20 mouse cellular contexts compared by ENCODE assay signal in genomic region chr5:143124805-143125378, GRCm38 (mm10). TPM values are rescaled to one million over a fixed set of nuclear protein-coding genes. Genes with fewer than 3 reads are reported as not detected.
A peak's percentile ranks its signal among the peaks of the same experiment; 100 is the strongest.
DNase-seq lines count a peak whose midpoint lies in the region; ATAC-seq lines count a peak whose summit lies in the region.
"Had no signal": no experiment of that assay in that cellular context is flagged by ENCODE, and none has a peak within 500 bp of the region (broad histone marks: within the 10 kb centered on the region; RNA-seq: fewer than 3 reads in every experiment).

No protein-coding gene starts in this region.

- H3K36me3 ChIP-seq in hindbrain, embryonic 12.5 days: no peaks in the 10 kb centered on the region
- H3K36me3 ChIP-seq in hindbrain, embryonic 10.5 days: no peaks in the 10 kb centered on the region
- H3K36me3 ChIP-seq in midbrain, embryonic 16.5 days (ENCODE audit: control insufficient read depth, insufficient read depth, low read length): no peaks in the 10 kb centered on the region; the same call in 1 of the 2 replicates
- H3K36me3 ChIP-seq: embryonic facial prominence, embryonic 15.5 days; heart, embryonic 12.5 days; limb, embryonic 15.5 days had no signal

- intact Hi-C loops in heart, postnatal 14 days (cut with DNase I): no loop called here

- no peak overlapping the region for H3K4me2 ChIP-seq in hindbrain, embryonic 12.5 days (replicated peaks)
- H3K4me2 ChIP-seq in midbrain, embryonic 16.5 days (ENCODE audit: low read length): no peak overlapping the region
- H3K4me2 ChIP-seq: embryonic facial prominence, embryonic 15.5 days; heart, embryonic 12.5 days; limb, embryonic 15.5 days had no signal

- H3K9me3 ChIP-seq in hindbrain, embryonic 12.5 days (replicated peaks): peaks cover 8% of the 10 kb centered on the region; the same call in 1 of the 2 replicates
- peaks cover 5% of the 10 kb centered on the region for H3K9me3 ChIP-seq in hindbrain, embryonic 10.5 days
- 0 out of 2 replicates have a peak, but pooled peaks cover 8% of the 10 kb centered on the region for H3K9me3 ChIP-seq in midbrain, embryonic 16.5 days (replicated peaks; ENCODE audit: control insufficient read depth, low read length, poor library complexity, severe bottlenecking)
- H3K9me3 ChIP-seq: embryonic facial prominence, embryonic 15.5 days; limb, embryonic 15.5 days had no signal

- ATAC-seq in hindbrain, embryonic 12.5 days (ENCODE audit: low FRiP score): no peak
- no peak; the same call in 1 of the 2 replicates for ATAC-seq in midbrain, embryonic 16.5 days
- no peak for ATAC-seq in frontal cortex, adult (ENCODE audit: low TSS enrichment)
- ATAC-seq: liver, postnatal 0 days had no signal

- no peak for DNase-seq in hindbrain, embryonic 10.5 days (ENCODE audit: low spot score)
- DNase-seq in fat pad, adult 2 months (ENCODE audit: extremely low read depth, low read depth, low spot score): peak; percentile 55
- peak; percentile 57 for DNase-seq in gonadal fat pad, adult 2 months (ENCODE audit: low read depth)
- DNase-seq in heart, postnatal 14 days: no peak
- DNase-seq: adrenal gland, postnatal 25 days; gastrocnemius, postnatal 25 days; heart, postnatal 4 days; kidney, adult 11 months; kidney, postnatal 14 days; liver, postnatal 0 days; lung, postnatal 4 days had no signal

- peak overlapping the region; percentile 76; the same call in 1 of the 2 replicates for H3K27ac ChIP-seq in hindbrain, embryonic 12.5 days
- no peak overlapping the region for H3K27ac ChIP-seq in hindbrain, embryonic 10.5 days
- peak overlapping the region; percentile 85 for H3K27ac ChIP-seq in midbrain, embryonic 16.5 days (ENCODE audit: low read length)
- H3K27ac ChIP-seq: embryonic facial prominence, embryonic 15.5 days; limb, embryonic 15.5 days had no signal

- H3K4me1 ChIP-seq in hindbrain, embryonic 12.5 days: 0 out of 2 replicates have a peak, but pooled peaks cover 5% of the 10 kb centered on the region
- H3K4me1 ChIP-seq in hindbrain, embryonic 10.5 days (replicated peaks): peaks cover 14% of the 10 kb centered on the region
- H3K4me1 ChIP-seq in midbrain, embryonic 16.5 days (ENCODE audit: control insufficient read depth, insufficient read depth, low read length): peaks cover 9% of the 10 kb centered on the region
- H3K4me1 ChIP-seq: embryonic facial prominence, embryonic 15.5 days; heart, embryonic 12.5 days; limb, embryonic 15.5 days had no signal

- WGBS in hindbrain, embryonic 12.5 days: 74% methylated on average over 4 of the region's 4 CpGs
- WGBS in hindbrain, embryonic 10.5 days: 75% methylated on average over 4 of the region's 4 CpGs
- WGBS in midbrain, embryonic 16.5 days: 72% methylated on average over 4 of the region's 4 CpGs

- H3K27me3 ChIP-seq in hindbrain, embryonic 12.5 days: no peaks in the 10 kb centered on the region
- H3K27me3 ChIP-seq in hindbrain, embryonic 10.5 days (ENCODE audit: insufficient read depth, poor library complexity, severe bottlenecking): no peaks in the 10 kb centered on the region
- no peaks in the 10 kb centered on the region for H3K27me3 ChIP-seq in midbrain, embryonic 16.5 days (ENCODE audit: control insufficient read depth, insufficient read depth, low read depth, low read length)
- H3K27me3 ChIP-seq: embryonic facial prominence, embryonic 15.5 days; heart, embryonic 12.5 days; limb, embryonic 15.5 days had no signal

- H3K9ac ChIP-seq in hindbrain, embryonic 12.5 days: no peak overlapping the region
- H3K9ac ChIP-seq in midbrain, embryonic 16.5 days (ENCODE audit: low read depth, low read length): no peak overlapping the region
- H3K9ac ChIP-seq: embryonic facial prominence, embryonic 15.5 days; heart, embryonic 12.5 days; limb, embryonic 15.5 days; liver, postnatal 0 days had no signal

- no peak overlapping the region for H3K4me3 ChIP-seq in hindbrain, embryonic 12.5 days
- H3K4me3 ChIP-seq in hindbrain, embryonic 10.5 days: no peak overlapping the region
- H3K4me3 ChIP-seq in midbrain, embryonic 16.5 days (ENCODE audit: low read depth, low read length): no peak overlapping the region
- H3K4me3 ChIP-seq: embryonic facial prominence, embryonic 15.5 days; heart, embryonic 12.5 days; limb, embryonic 15.5 days had no signal

RNA-seq across cellular contexts. Expression of gene Rnf216, which starts 12.1 kb away (rescaled TPM):
- 49.4 and 51.1 TPM in 2 replicates for polyA plus RNA-seq in hindbrain, embryonic 12.5 days (2016; fragmentation: Nextera tagmentation; extraction: Ambion mirVana)
- 44.2 and 44.3 TPM in 2 replicates for polyA plus RNA-seq in hindbrain, embryonic 10.5 days (2016; fragmentation: Nextera tagmentation; extraction: Ambion mirVana)
- 20.6 and 21.5 TPM in 2 replicates for polyA plus RNA-seq in gonadal fat pad, adult 2 months (2012; rRNA removed)
- polyA plus RNA-seq in midbrain, embryonic 16.5 days (2015; fragmentation: Nextera tagmentation; extraction: Ambion mirVana): 28.9 and 34.4 TPM in 2 replicates
- total RNA-seq in heart, postnatal 14 days (2021): 10 to 100 TPM; 25.7 to 29.4 TPM

RNA-seq across cellular contexts. Expression of gene Olfr718-ps1, which starts 22.5 kb away (rescaled TPM):
- polyA plus RNA-seq in hindbrain, embryonic 12.5 days (2016; fragmentation: Nextera tagmentation; extraction: Ambion mirVana): 0.08 TPM in 1 of 2 replicates, not detected in the other
- 0.04 and 0.08 TPM in 2 replicates for polyA plus RNA-seq in hindbrain, embryonic 10.5 days (2016; fragmentation: Nextera tagmentation; extraction: Ambion mirVana)
- polyA plus RNA-seq in gonadal fat pad, adult 2 months (2012; rRNA removed): not detected in 2 replicates
- polyA plus RNA-seq in midbrain, embryonic 16.5 days (2015; fragmentation: Nextera tagmentation; extraction: Ambion mirVana): not detected in 2 replicates
- not detected for total RNA-seq in heart, postnatal 14 days (2021)
- total RNA-seq: heart, postnatal 4 days had no signal
- polyA plus RNA-seq: heart, embryonic 12.5 days; limb, embryonic 15.5 days; testis, adult 2 months had no signal

RNA-seq across cellular contexts. Expression of gene Rbak, which starts 55.7 kb away (rescaled TPM):
- 15.4 and 17.8 TPM in 2 replicates for polyA plus RNA-seq in hindbrain, embryonic 12.5 days (2016; fragmentation: Nextera tagmentation; extraction: Ambion mirVana)
- polyA plus RNA-seq in hindbrain, embryonic 10.5 days (2016; fragmentation: Nextera tagmentation; extraction: Ambion mirVana): 13.3 and 13.7 TPM in 2 replicates
- 5.0 and 5.2 TPM in 2 replicates for polyA plus RNA-seq in gonadal fat pad, adult 2 months (2012; rRNA removed)
- 11.6 and 12.5 TPM in 2 replicates for polyA plus RNA-seq in midbrain, embryonic 16.5 days (2015; fragmentation: Nextera tagmentation; extraction: Ambion mirVana)
- 1 to 10 TPM; 5.9 to 6.8 TPM for total RNA-seq in heart, postnatal 14 days (2021)

RNA-seq across cellular contexts. Expression of gene Spdye4b, which starts 55.9 kb away (rescaled TPM):
- not detected in 2 replicates for polyA plus RNA-seq in hindbrain, embryonic 12.5 days (2016; fragmentation: Nextera tagmentation; extraction: Ambion mirVana)
- 0.07 TPM in 1 of 2 replicates, not detected in the other for polyA plus RNA-seq in hindbrain, embryonic 10.5 days (2016; fragmentation: Nextera tagmentation; extraction: Ambion mirVana)
- not detected in 2 replicates for polyA plus RNA-seq in gonadal fat pad, adult 2 months (2012; rRNA removed)
- not detected in 2 replicates for polyA plus RNA-seq in midbrain, embryonic 16.5 days (2015; fragmentation: Nextera tagmentation; extraction: Ambion mirVana)
- total RNA-seq in heart, postnatal 14 days (2021): not detected
- total RNA-seq: adrenal gland, postnatal 25 days; gastrocnemius, postnatal 25 days; heart, postnatal 4 days; layer of hippocampus, postnatal 10 days; left cerebral cortex, postnatal 10 days had no signal
- polyA plus RNA-seq: embryonic facial prominence, embryonic 15.5 days; heart, embryonic 12.5 days; limb, embryonic 15.5 days; liver, postnatal 0 days had no signal

Comparison
In these comparisons a context has a peak if more than half of its experiments do, and no peak if none do; other contexts are left out.
1. DNase-seq: peak in fat pad, adult 2 months (single experiment) and gonadal fat pad, adult 2 months (single experiment); none in hindbrain, embryonic 10.5 days (single experiment) and heart, postnatal 14 days (0 of 2).